Mouse (Mus musculus): Measurements from ENCODE around the gene Lgi2.

Lgi2 gene

GRCm38 (mm10) chr5:52537024-52537423 is 29.2 kb downstream of the Lgi2 start:
- DNase-seq (ENCODE audit: low read depth, low spot score), result no peak

- DNase-seq (ENCODE audit: low read depth, low spot score), result no peak
Observed at GRCm38 (mm10) chr5:52534798-52535590, 31.3 kb downstream of the Lgi2 start.

- DNase-seq (ENCODE audit: low read depth, low spot score), result no peak
Observed at GRCm38 (mm10) chr5:52533705-52534104, 32.6 kb downstream of the Lgi2 start.

- DNase-seq (ENCODE audit: low read depth, low spot score), result no peak
Observed at GRCm38 (mm10) chr5:52528545-52528944, 37.7 kb downstream of the Lgi2 start.

GRCm38 (mm10) chr5:52526324-52526986 is 39.8 kb downstream of the Lgi2 start:
- no peak for DNase-seq (ENCODE audit: low read depth, low spot score)

GRCm38 (mm10) chr5:52524207-52524606 is 42.1 kb downstream of the Lgi2 start:
- peak; percentile 31 for DNase-seq (ENCODE audit: low read depth, low spot score)

- DNase-seq (ENCODE audit: low read depth, low spot score), result no peak
Observed at GRCm38 (mm10) chr5:52519921-52520320, 46.3 kb downstream of the Lgi2 start.

GRCm38 (mm10) chr5:52516072-52516476 is 50.2 kb downstream of the Lgi2 start:
- DNase-seq (ENCODE audit: low read depth, low spot score), result no peak

- DNase-seq (ENCODE audit: low read depth, low spot score), result peak; percentile 61
Observed at GRCm38 (mm10) chr5:52515246-52516021, 50.8 kb downstream of the Lgi2 start.

GRCm38 (mm10) chr5:52511089-52511488 is 55.2 kb downstream of the Lgi2 start:
- no peak for DNase-seq (ENCODE audit: low read depth, low spot score)

- no peak for DNase-seq (ENCODE audit: low read depth, low spot score)
Observed at GRCm38 (mm10) chr5:52509416-52509815, 56.8 kb downstream of the Lgi2 start.

- no peak for DNase-seq (ENCODE audit: low read depth, low spot score)
Observed at GRCm38 (mm10) chr5:52504666-52505065, 61.6 kb downstream of the Lgi2 start.

GRCm38 (mm10) chr5:52504148-52504547 is 62.1 kb downstream of the Lgi2 start:
- DNase-seq (ENCODE audit: low read depth, low spot score), result no peak

- no peak for DNase-seq (ENCODE audit: low read depth, low spot score)
Observed at GRCm38 (mm10) chr5:52495671-52496070, 70.6 kb downstream of the Lgi2 start.

GRCm38 (mm10) chr5:52491496-52491895 is 74.8 kb downstream of the Lgi2 start:
- DNase-seq (ENCODE audit: low read depth, low spot score), result no peak

- no peak for DNase-seq (ENCODE audit: low read depth, low spot score)
Observed at GRCm38 (mm10) chr5:52487559-52488430, 78.5 kb downstream of the Lgi2 start.

All from retina, postnatal 7 days (tissue).